Mouse (Mus musculus) heart, embryonic 11.5 days (tissue): ENCODE results near the gene Gm17606. TPM values are rescaled to one million over a fixed set of nuclear protein-coding genes. Genes with fewer than 3 reads are reported as not detected.

Experiments
- ATAC-seq: fragments of 200-750 bp; cut with Nextera tagmentation; replicated peaks from 2 replicates; pipeline ENCODE4 v1.8.0; 2017; ENCODE audit warnings: moderate library complexity; ENCODE audit not compliant: insufficient number of reproducible peaks, low FRiP score, low TSS enrichment
- H3K27ac ChIP-seq: fragments of 300-500 bp; sonication (generic); 2 replicates; pipeline ENCODE4 v1.5.1; 2014; ENCODE audit warnings: mild to moderate bottlenecking, low read depth, low read length
- H3K27me3 ChIP-seq: fragments of 300-500 bp; sonication (generic); 2 replicates; pipeline ENCODE4 v1.6.1; 2014; ENCODE audit warnings: mild to moderate bottlenecking, low read length, mixed read lengths; ENCODE audit not compliant: control insufficient read depth, insufficient read depth
- H3K36me3 ChIP-seq: fragments of 300-500 bp; sonication (generic); 2 replicates; pipeline ENCODE4 v1.6.1; 2014; ENCODE audit warnings: mild to moderate bottlenecking, low read length, moderate library complexity, mixed read lengths; ENCODE audit not compliant: control insufficient read depth, insufficient read depth
- H3K4me1 ChIP-seq: fragments of 300-500 bp; sonication (generic); 2 replicates; pipeline ENCODE4 v1.6.1; 2014; ENCODE audit warnings: low read length; ENCODE audit not compliant: control insufficient read depth, insufficient read depth
- H3K4me2 ChIP-seq: fragments of 300-500 bp; sonication (generic); 2 replicates; pipeline ENCODE4 v1.6.1; 2014; ENCODE audit warnings: mild to moderate bottlenecking, moderate library complexity
- H3K4me3 ChIP-seq: fragments of 300-500 bp; sonication (generic); 2 replicates; pipeline ENCODE4 v1.5.1; 2014; ENCODE audit warnings: low read depth, low read length
- H3K9ac ChIP-seq: fragments of 300-500 bp; sonication (generic); 2 replicates; pipeline ENCODE4 v1.6.1; 2014; ENCODE audit warnings: mild to moderate bottlenecking, low read depth, low read length, moderate library complexity
- H3K9me3 ChIP-seq: fragments of 300-500 bp; sonication (generic); replicated peaks from 2 replicates; pipeline ENCODE4 v1.6.1; 2016; ENCODE audit warnings: low read length; ENCODE audit not compliant: control insufficient read depth
- WGBS: fragments of 180-500 bp; shearing (Covaris S2); extraction: QIAGEN DNeasy Blood & Tissue Kit; methylation state at CpG from one replicate; pipeline ENCODE4 v1.1.7; 2014; ENCODE audit not compliant: insufficient replicate concordance; 5-methylcytosine and 5-hydroxymethylcytosine counted together
- polyA plus RNA-seq: library from polyadenylated mRNA; unstranded; fragments of >200 nt; fragmentation: Nextera tagmentation; extraction: Ambion mirVana; gene quantifications from 2 replicates; pipeline ENCODE4 v1.2.1, GENCODE M21; 2014

Gm17606 gene
- polyA plus RNA-seq, 1 experiment from 2014 or later = not detected

- peak overlapping the region; percentile 87 for H3K9ac ChIP-seq
- no peaks in the 10 kb centered on the region for H3K9me3 ChIP-seq
- peak overlapping the region; percentile 83 for H3K4me3 ChIP-seq
- peak overlapping the region; percentile 80 for H3K4me2 ChIP-seq
- peaks cover 25% of the 10 kb centered on the region for H3K4me1 ChIP-seq
- peaks cover 26% of the 10 kb centered on the region for H3K36me3 ChIP-seq
- under 1% methylated on average over 7 of the region's 7 CpGs for WGBS
- ATAC-seq = no peak; the same call in 1 of the 2 replicates
- H3K27me3 ChIP-seq = no peaks in the 10 kb centered on the region
- peak overlapping the region; percentile 93 for H3K27ac ChIP-seq
These were observed 12.0 kb downstream of the Gm17606 start for GRCm38 (mm10) chr14:54652787-54653186.

GRCm38 (mm10) chr14:54653496-54653895 lies 12.7 kb downstream of the Gm17606 start:
- Histone ChIP-seq H3K27ac (peak overlapping the region; percentile 93), H3K9ac (peak overlapping the region; percentile 87), H3K4me1 (peaks cover 25% of the 10 kb centered on the region), H3K36me3 (peaks cover 29% of the 10 kb centered on the region), H3K4me2 (peak overlapping the region; percentile 80), H3K4me3 (peak overlapping the region; percentile 83), H3K9me3 (no peaks in the 10 kb centered on the region), H3K27me3 (no peaks in the 10 kb centered on the region)
- 2% methylated on average over 12 of the region's 12 CpGs for WGBS
- peak; percentile 78 for ATAC-seq

- WGBS = 88% methylated on average over 2 of the region's 2 CpGs
- Histone ChIP-seq H3K27me3 (no peaks in the 10 kb centered on the region), H3K36me3 (peaks cover 29% of the 10 kb centered on the region), H3K4me2 (no peak overlapping the region), H3K9ac (no peak overlapping the region), H3K4me1 (no peaks in the 10 kb centered on the region), H3K4me3 (no peak overlapping the region), H3K9me3 (no peaks in the 10 kb centered on the region), H3K27ac (no peak overlapping the region)
- no peak for ATAC-seq
These were observed 19.3 kb downstream of the Gm17606 start for GRCm38 (mm10) chr14:54660009-54660408.

GRCm38 (mm10) chr14:54664477-54665222 lies 23.9 kb downstream of the Gm17606 start:
- Histone ChIP-seq H3K4me3 (no peak overlapping the region), H3K9ac (no peak overlapping the region), H3K9me3 (no peaks in the 10 kb centered on the region), H3K27me3 (no peaks in the 10 kb centered on the region), H3K27ac (no peak overlapping the region), H3K36me3 (peaks cover 39% of the 10 kb centered on the region), H3K4me1 (no peaks in the 10 kb centered on the region), H3K4me2 (no peak overlapping the region)
- 87% methylated on average over 10 of the region's 10 CpGs for WGBS
- no peak for ATAC-seq

- Histone ChIP-seq H3K4me2 (no peak overlapping the region), H3K27me3 (no peaks in the 10 kb centered on the region), H3K4me3 (no peak overlapping the region), H3K27ac (no peak overlapping the region), H3K4me1 (no peaks in the 10 kb centered on the region), H3K9me3 (no peaks in the 10 kb centered on the region), H3K9ac (no peak overlapping the region), H3K36me3 (peaks cover 33% of the 10 kb centered on the region)
- WGBS = 75% methylated on average over 4 of the region's 4 CpGs
- no peak for ATAC-seq
These were observed 28.6 kb downstream of the Gm17606 start for GRCm38 (mm10) chr14:54669381-54669780.

- no peaks in the 10 kb centered on the region for H3K9me3 ChIP-seq
- no peak overlapping the region for H3K4me3 ChIP-seq
- H3K4me2 ChIP-seq = no peak overlapping the region
- no peak overlapping the region for H3K27ac ChIP-seq
- no peak overlapping the region for H3K9ac ChIP-seq
- 71% methylated on average over 2 of the region's 2 CpGs for WGBS
- no peak for ATAC-seq
- H3K36me3 ChIP-seq = peaks cover 28% of the 10 kb centered on the region
- H3K27me3 ChIP-seq = no peaks in the 10 kb centered on the region
- no peaks in the 10 kb centered on the region for H3K4me1 ChIP-seq
These were observed 33.6 kb downstream of the Gm17606 start for GRCm38 (mm10) chr14:54674317-54674716.

GRCm38 (mm10) chr14:54676290-54676689 lies 35.5 kb downstream of the Gm17606 start:
- ATAC-seq = no peak; the same call in 1 of the 2 replicates
- Histone ChIP-seq H3K9ac (no peak overlapping the region), H3K27ac (no peak overlapping the region), H3K4me3 (no peak overlapping the region), H3K4me1 (no peaks in the 10 kb centered on the region), H3K27me3 (no peaks in the 10 kb centered on the region), H3K9me3 (no peaks in the 10 kb centered on the region), H3K4me2 (no peak overlapping the region), H3K36me3 (peaks cover 29% of the 10 kb centered on the region)
- WGBS = 89% methylated on average over 5 of the region's 5 CpGs

GRCm38 (mm10) chr14:54678657-54679304 lies 38.0 kb downstream of the Gm17606 start:
- Histone ChIP-seq H3K36me3 (peaks cover 23% of the 10 kb centered on the region), H3K9me3 (no peaks in the 10 kb centered on the region), H3K9ac (0 out of 2 replicates have a peak overlapping the region, but pooled peaks have one; percentile 16), H3K4me3 (no peak overlapping the region), H3K4me2 (no peak overlapping the region), H3K27ac (no peak overlapping the region), H3K4me1 (no peaks in the 10 kb centered on the region), H3K27me3 (no peaks in the 10 kb centered on the region)
- no peak for ATAC-seq
- 86% methylated on average over 16 of the region's 16 CpGs for WGBS
